Mouse (Mus musculus) hindbrain, embryonic 16.5 days (tissue): ENCODE results near the gene Pfn3. TPM values are rescaled to one million over a fixed set of nuclear protein-coding genes. Genes with fewer than 3 reads are reported as not detected.

Experiments used
- ATAC-seq: fragments of 200-750 bp; cut with Nextera tagmentation; 2 replicates; pipeline ENCODE4 v1.8.0; 2017; ENCODE audit warnings: moderate TSS enrichment, moderate library complexity
- H3K27ac ChIP-seq: fragments of 300-500 bp; sonication (generic); 2 replicates; pipeline ENCODE4 v1.5.1; 2014; ENCODE audit warnings: low read depth, mild to moderate bottlenecking, control low read depth, low read length, moderate library complexity
- H3K27me3 ChIP-seq: fragments of 300-500 bp; sonication (generic); replicated peaks from 2 replicates; pipeline ENCODE4 v1.6.1; 2014; ENCODE audit warnings: low read length; ENCODE audit not compliant: control insufficient read depth, insufficient read depth
- H3K36me3 ChIP-seq: fragments of 300-500 bp; sonication (generic); 2 replicates; pipeline ENCODE4 v1.6.1; 2014; ENCODE audit warnings: mild to moderate bottlenecking, low read length, moderate library complexity, mixed read lengths; ENCODE audit not compliant: control insufficient read depth, insufficient read depth
- H3K4me1 ChIP-seq: fragments of 300-500 bp; sonication (generic); 2 replicates; pipeline ENCODE4 v1.6.1; 2014; ENCODE audit warnings: low read depth, low read length; ENCODE audit not compliant: control insufficient read depth, insufficient read depth
- H3K4me2 ChIP-seq: fragments of 300-500 bp; sonication (generic); 2 replicates; pipeline ENCODE4 v1.6.1; 2014; ENCODE audit warnings: mild to moderate bottlenecking, low read length, control low read depth, moderate library complexity
- H3K4me3 ChIP-seq: fragments of 300-500 bp; sonication (generic); 2 replicates; pipeline ENCODE4 v1.5.1; 2014; ENCODE audit warnings: mild to moderate bottlenecking, low read length, control low read depth, moderate library complexity
- H3K9ac ChIP-seq: fragments of 300-500 bp; sonication (generic); 2 replicates; pipeline ENCODE4 v1.6.1; 2014; ENCODE audit warnings: low read depth, mild to moderate bottlenecking, control low read depth, low read length, moderate library complexity
- H3K9me3 ChIP-seq: fragments of 300-500 bp; sonication (generic); 2 replicates; pipeline ENCODE4 v1.6.1; 2014; ENCODE audit warnings: mild to moderate bottlenecking, low read length, moderate library complexity; ENCODE audit not compliant: control insufficient read depth
- WGBS: fragments of 180-500 bp; shearing (Covaris S2); extraction: QIAGEN DNeasy Blood & Tissue Kit; methylation state at CpG from one replicate; pipeline ENCODE4 v1.1.7; 2014; 5-methylcytosine and 5-hydroxymethylcytosine counted together
- polyA plus RNA-seq: library from polyadenylated mRNA; unstranded; fragments of >200 nt; fragmentation: Nextera tagmentation; extraction: Ambion mirVana; gene quantifications from 2 replicates; pipeline ENCODE4 v1.2.1, GENCODE M21; 2015

The Pfn3 gene
- polyA plus RNA-seq, 1 experiment from 2014 or later: 1.4 TPM

DNA sequence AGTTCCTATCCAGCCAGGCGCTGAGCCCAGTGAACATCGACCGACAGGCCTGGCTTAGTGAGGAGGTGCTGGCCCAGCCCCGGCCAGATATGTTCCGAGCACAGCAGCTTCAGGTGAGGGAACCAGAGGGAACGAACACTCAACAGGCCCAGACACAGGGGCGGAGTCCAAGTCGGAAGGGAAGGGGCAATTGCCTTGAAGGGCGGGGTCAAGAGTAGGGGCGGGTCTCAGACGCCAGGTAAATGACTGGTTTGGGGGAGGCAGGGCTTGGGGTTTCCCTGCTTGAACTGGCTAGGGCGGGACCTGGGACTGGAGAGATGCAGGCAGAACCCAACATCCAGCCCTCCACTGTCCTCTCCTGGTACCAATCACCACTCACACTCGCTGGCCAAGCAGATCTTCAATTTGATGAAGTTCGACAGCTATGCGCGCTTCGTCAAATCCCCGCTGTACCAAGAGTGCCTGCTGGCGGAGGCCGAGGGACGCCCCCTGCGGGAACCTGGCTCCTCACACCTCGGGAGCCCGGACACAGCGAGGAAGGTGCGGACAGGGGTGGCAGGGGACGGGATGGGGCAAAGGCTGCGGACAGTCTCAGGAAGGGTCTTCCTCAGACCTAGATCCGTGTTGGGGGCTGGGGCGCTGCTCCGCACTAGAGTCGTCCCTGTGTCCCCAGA is 36.0 kb downstream of the Pfn3 start:
- peaks cover 40% of the 10 kb centered on the region for H3K27me3 ChIP-seq
- H3K9ac ChIP-seq: 0 out of 2 replicates have a peak overlapping the region, but pooled peaks have one; percentile 17
- H3K4me2 ChIP-seq: no peak overlapping the region
- no peaks in the 10 kb centered on the region for H3K4me1 ChIP-seq
- H3K9me3 ChIP-seq: no peaks in the 10 kb centered on the region
- H3K27ac ChIP-seq: no peak overlapping the region
- 10% methylated on average over 32 of the region's 32 CpGs for WGBS
- no peak overlapping the region for H3K4me3 ChIP-seq
- no peaks in the 10 kb centered on the region for H3K36me3 ChIP-seq
- ATAC-seq: no peak

DNA sequence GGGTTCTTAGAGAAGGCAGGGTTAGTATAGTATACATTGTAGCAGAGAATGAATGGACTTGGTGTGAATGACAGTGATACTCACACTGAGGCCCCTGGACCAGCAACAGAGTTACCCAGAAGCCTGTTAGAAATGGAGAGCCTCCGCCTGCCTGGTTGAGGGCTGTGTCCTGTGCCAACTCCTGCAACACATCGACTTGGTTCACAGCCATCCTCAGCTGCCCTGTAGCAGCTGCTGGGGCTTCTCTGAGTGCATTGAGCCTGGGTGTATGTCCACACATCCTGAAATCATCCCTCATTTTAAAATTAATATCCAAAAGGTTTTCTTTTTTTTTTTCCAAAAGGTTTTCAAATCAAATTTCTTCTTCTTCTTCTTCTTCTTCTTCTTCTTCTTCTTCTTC is 39.2 kb downstream of the Pfn3 start:
- Histone ChIP-seq H3K36me3 (no peaks in the 10 kb centered on the region), H3K4me3 (no peak overlapping the region), H3K4me1 (no peaks in the 10 kb centered on the region), H3K4me2 (no peak overlapping the region), H3K27ac (no peak overlapping the region), H3K9ac (no peak overlapping the region), H3K27me3 (peaks cover 31% of the 10 kb centered on the region), H3K9me3 (no peaks in the 10 kb centered on the region)
- no peak for ATAC-seq
- WGBS: 38% methylated on average over 2 of the region's 2 CpGs

DNA sequence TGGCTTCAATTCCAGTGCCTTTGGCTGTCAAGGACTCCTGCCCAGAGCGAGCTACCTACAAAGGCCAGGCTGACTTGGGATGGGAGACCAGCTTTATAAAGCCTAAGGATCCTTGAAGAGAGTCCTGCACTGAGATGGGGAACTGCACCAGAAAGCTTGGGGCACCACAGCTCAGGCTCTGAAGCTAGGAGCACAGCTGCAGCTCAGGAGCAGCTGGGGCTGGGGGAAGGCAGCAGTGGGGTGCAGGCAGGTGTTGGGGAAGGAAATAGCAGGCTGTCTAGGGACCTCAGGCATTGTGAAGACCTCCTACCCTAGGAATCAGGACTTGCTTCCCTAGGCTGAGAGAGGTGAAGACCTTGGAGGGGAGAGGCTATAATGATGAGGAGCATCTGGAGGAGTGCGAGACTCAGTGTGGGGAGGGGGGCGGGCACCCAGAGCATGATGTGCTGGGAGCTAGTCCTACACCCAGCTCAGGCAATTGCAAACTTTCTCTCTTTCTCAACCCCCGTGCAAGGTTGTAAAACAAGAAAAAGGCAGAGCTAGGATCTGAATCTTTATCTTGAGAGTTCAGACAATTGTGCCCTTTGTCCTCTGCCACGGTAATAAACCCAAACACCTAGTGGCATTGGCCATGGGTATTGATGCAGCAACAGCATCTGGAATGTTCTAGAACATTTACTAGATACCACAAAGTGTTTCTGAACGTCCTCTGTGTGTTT is 40.7 kb downstream of the Pfn3 start:
- Histone ChIP-seq H3K9me3 (no peaks in the 10 kb centered on the region), H3K4me2 (no peak overlapping the region), H3K4me1 (no peaks in the 10 kb centered on the region), H3K9ac (no peak overlapping the region), H3K4me3 (no peak overlapping the region), H3K27me3 (peaks cover 21% of the 10 kb centered on the region), H3K36me3 (no peaks in the 10 kb centered on the region), H3K27ac (no peak overlapping the region)
- WGBS: 72% methylated on average over 6 of the region's 6 CpGs
- ATAC-seq: no peak

DNA sequence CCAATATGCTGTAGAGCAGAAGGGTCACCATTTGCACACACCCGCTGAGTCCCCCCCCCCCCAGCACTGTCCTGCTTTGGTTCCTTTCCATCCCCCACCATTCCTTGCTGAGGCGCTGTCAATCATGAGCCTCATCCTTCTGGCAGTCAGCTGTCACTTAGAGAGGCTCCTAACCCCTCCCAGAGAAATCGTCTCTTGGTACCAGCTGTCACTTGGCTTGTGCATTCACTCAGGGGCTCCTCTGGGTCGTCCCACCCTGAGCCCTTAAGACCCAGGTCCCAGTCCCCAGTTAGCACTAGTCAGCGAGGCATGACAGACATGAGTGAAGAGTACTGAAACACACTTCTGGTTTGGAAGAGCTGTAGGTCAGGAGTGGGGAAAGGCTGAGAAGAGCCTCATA is 43.3 kb downstream of the Pfn3 start:
- no peak for ATAC-seq
- H3K9me3 ChIP-seq: no peaks in the 10 kb centered on the region
- H3K4me3 ChIP-seq: no peak overlapping the region
- no peaks in the 10 kb centered on the region for H3K36me3 ChIP-seq
- no peak overlapping the region for H3K9ac ChIP-seq
- WGBS: 65% methylated on average over 4 of the region's 5 CpGs
- H3K4me2 ChIP-seq: no peak overlapping the region
- H3K27me3 ChIP-seq: peaks cover 3% of the 10 kb centered on the region
- no peaks in the 10 kb centered on the region for H3K4me1 ChIP-seq
- no peak overlapping the region for H3K27ac ChIP-seq

DNA sequence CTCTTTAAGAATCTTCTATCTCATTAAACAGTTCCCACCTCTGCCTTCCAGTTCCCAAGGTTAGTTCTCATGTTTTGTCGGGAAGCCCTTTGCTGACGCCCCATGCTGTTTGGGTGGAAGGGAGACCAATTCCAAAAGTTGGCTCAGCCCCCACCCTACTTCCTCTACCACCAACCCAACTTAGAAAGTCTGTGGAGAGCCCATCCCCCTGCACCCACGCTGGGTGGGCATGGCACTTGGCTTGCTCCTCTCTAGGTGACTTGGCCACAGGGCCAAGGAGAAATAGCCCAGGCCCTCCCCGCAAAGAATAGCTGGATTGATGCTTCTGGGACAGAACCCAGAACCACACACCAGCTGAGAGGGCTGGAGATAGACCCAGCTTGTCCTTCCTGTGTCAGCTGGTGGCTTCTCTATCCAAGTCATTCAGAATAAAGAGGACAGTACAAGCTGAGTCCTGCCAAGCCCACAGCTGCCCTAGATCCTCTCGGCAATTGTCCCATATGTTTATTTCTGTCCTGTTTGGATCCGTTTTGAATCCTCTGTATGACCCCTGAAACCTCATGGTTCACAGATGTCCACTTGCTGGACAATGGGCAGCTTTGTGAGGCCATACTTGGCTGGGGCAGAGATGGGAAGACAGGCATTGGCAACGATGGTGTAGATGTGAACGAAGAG is 43.9 kb downstream of the Pfn3 start:
- H3K27ac ChIP-seq: no peak overlapping the region
- H3K27me3 ChIP-seq: no peaks in the 10 kb centered on the region; the same call in none of the 2 replicates
- no peak overlapping the region for H3K4me3 ChIP-seq
- no peaks in the 10 kb centered on the region for H3K36me3 ChIP-seq
- H3K9me3 ChIP-seq: no peaks in the 10 kb centered on the region
- H3K4me1 ChIP-seq: no peaks in the 10 kb centered on the region
- no peak overlapping the region for H3K9ac ChIP-seq
- no peak overlapping the region for H3K4me2 ChIP-seq
- no peak for ATAC-seq
- WGBS: 69% methylated on average over 8 of the region's 8 CpGs

DNA sequence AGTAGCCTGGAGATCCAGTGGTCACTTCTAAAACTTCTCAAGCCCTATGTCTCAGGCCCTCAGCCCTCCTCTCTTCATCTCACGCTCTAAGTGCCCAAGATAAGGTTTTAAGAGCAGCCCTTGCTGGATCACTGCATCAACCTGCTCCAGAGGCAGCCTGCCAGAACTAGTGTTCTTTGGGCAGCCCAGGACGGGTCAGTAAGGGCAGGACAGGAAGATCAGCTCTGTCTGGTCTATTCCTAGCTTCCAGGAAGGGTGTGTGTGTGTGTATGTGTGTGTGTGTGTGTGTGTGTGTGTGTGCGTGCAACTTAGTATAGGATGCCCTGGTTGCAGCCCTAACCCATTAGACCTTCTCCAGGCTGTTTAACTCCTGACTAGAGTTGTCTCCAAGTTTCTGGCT is 44.8 kb downstream of the Pfn3 start:
- Histone ChIP-seq H3K27me3 (no peaks in the 10 kb centered on the region; the same call in none of the 2 replicates), H3K4me3 (no peak overlapping the region), H3K9me3 (no peaks in the 10 kb centered on the region), H3K4me1 (no peaks in the 10 kb centered on the region), H3K36me3 (no peaks in the 10 kb centered on the region), H3K4me2 (no peak overlapping the region), H3K27ac (no peak overlapping the region), H3K9ac (no peak overlapping the region)
- no peak for ATAC-seq
- 73% methylated on average over 3 of the region's 3 CpGs for WGBS

DNA sequence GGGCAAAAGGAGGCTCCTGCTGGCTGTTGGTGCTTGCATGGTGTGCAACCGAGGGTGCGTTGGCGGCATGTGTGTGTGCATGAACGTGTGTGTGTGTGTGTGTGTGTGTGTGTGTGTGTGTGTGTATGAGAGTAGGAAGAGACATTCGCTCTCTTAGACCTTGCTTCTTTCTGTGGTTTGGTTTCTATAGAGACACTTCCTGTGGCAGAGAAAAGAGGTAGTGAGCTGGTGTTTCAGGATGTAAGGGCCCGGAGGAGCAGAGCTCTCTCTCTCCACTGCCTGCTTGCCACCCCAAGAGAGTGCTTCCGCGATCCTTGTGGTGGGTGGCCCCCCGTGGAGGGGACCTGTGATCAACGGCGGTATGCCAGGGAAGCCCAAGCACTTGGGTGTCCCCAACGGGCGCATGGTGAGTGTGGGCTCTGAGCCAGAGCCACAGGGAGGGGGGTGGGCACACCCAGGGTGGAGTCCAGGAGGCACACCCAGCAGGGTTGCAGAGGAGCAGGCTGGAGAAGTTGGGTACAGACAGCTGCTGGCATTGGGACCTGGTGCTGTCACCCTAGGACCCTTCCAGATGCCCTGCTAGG is 45.4 kb downstream of the Pfn3 start, which contains the start of gene Rgs14:
TSS of gene Rgs14 (plus strand) at position 202 of the 584 bp plus-strand sequence.
- Histone ChIP-seq H3K4me2 (no peak within 1 kb of the TSS), H3K9ac (no peak within 1 kb of the TSS), H3K27me3 (no peaks in the 10 kb centered on the region; the same call in none of the 2 replicates), H3K4me1 (no peaks in the 10 kb centered on the region), H3K9me3 (no peaks in the 10 kb centered on the region), H3K27ac (no peak within 1 kb of the TSS), H3K4me3 (no peak within 1 kb of the TSS), H3K36me3 (no peaks in the 10 kb centered on the region)
- 70% methylated on average over 13 of the region's 13 CpGs for WGBS
- no peak for ATAC-seq

DNA sequence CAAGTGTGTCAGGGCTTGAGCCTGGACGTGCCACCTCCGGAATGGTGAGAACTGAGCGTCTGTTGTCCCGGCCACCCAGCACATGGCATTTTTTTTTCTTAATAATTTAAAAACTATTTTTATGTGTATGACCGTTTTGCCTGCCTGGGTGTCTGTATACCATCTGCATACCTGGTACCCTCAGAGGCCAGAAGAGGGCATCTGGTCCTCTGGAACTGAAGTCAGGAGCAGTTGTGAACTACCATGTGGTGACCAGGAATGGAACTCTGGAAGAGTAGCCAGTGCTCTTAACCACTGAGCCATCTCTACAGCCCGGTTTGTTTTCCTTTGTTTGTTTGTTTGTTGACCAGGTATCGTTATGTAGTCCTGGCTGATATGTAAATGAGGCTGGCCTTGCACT is 46.6 kb downstream of the Pfn3 start:
- H3K4me1 ChIP-seq: no peaks in the 10 kb centered on the region
- no peak overlapping the region for H3K4me3 ChIP-seq
- no peak overlapping the region for H3K9ac ChIP-seq
- no peaks in the 10 kb centered on the region for H3K36me3 ChIP-seq
- WGBS: 90% methylated on average over 7 of the region's 7 CpGs
- H3K27ac ChIP-seq: no peak overlapping the region
- no peaks in the 10 kb centered on the region for H3K9me3 ChIP-seq
- no peak overlapping the region for H3K4me2 ChIP-seq
- ATAC-seq: no peak
- H3K27me3 ChIP-seq: no peaks in the 10 kb centered on the region; the same call in none of the 2 replicates
